Mouse (Mus musculus): ENCODE results near the gene Galnt16.

DNA sequence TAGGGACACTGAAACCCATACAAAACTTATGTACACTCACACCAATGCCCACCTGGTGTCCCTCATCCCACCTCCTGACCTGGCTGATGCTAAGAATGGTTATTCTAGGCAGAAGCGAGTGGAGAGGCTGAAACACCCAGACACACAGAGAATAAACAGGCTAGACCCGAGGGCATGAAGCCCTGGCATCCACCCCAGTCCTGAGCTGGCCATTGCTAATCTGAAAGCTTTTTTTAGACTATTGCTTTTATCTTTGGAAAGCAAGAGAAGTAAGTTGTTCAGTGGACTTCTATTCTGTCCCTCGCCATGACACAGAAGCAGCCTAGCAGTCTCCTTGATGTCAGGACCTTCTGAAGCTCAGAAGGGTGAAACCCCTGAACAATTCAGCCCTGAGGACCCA, 91.9 kb downstream of the Galnt16 start:
- no peak for TF ChIP-seq JUND (IDR thresholded peaks at IDR 0.05; ENCODE audit: low read depth, low read length)
- TF ChIP-seq RAD21 (IDR thresholded peaks at IDR 0.05; ENCODE audit: low read depth, low read length), result no peak
- TF ChIP-seq POLR2AphosphoS2 (IDR thresholded peaks at IDR 0.05; ENCODE audit: low read length), result no peak
- no peak for TF ChIP-seq CTCF (IDR thresholded peaks at IDR 0.05 in 2 of 3, conservative IDR thresholded peaks at IDR 0.05 in 1 of 3; ENCODE audit: control insufficient read depth in 1 of 3, insufficient read depth in 1 of 3, low read depth in 2 of 3, low read length in 3 of 3, poor library complexity in 1 of 3, severe bottlenecking in 1 of 3)
- no peak for TF ChIP-seq RCOR1 (IDR thresholded peaks at IDR 0.05; ENCODE audit: low read depth, low read length)
- TF ChIP-seq NELFE (IDR thresholded peaks at IDR 0.05; ENCODE audit: low read depth, low read length), result no peak
- TF ChIP-seq MAX (IDR thresholded peaks at IDR 0.05; ENCODE audit: low read length), result no peak
- no peak for TF ChIP-seq CHD2 (IDR thresholded peaks at IDR 0.05; ENCODE audit: low read length)
- TF ChIP-seq USF1 (IDR thresholded peaks at IDR 0.05; ENCODE audit: low read depth, low read length), result no peak
